Mouse (Mus musculus): Measurements from ENCODE around the gene Gm28551.
"Not testable (repeated sequence)": the region's sequence is repeated elsewhere in the genome, so short reads cannot be mapped to it uniquely, and the experiment has no call there.

Gm28551 gene

DNA sequence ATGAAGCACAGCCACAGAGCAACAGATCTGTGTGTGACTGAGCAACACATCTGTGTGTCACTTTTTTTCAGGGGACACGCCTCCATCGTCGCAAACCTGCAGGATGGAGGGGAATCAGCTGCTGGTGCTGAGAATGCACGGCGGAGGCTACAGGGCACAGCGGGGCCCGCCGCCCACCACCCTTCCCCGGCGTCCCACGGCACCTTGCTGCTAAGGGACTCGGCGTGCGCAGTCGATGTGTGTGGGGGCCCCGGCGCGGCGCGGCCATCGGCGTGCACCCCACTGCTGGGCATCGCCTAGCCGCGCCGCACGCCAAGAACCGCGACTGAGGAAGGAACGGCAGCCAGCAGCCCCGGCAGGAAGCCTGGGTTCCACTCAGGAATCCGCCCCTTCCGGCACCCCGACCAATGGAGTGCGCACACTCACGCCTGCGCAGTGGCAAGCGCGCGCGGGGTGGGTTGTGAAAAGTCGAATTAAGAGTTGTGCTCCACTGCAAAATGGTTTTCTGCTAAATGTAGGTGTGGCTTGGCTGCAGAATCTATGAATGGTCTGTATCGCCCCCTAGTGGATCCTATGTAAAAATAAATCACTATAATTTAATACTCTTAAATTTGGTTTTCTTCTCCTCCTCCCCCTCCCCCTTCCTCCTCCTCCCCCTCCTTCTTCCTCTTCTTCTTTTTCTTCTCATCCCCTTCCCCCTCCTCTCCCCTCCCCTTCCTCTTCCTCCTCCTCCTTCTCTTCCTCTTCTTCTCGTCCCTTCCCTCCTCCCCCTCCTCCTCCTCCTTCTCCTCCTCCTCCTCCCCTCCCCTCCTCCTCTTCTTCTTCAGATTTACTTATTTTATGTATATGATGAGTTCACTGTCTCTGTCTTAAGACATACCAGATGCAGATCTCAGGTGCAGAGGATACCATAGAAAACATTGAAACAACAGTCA, at the start of gene Gm28551, which contains the start of the genes Asdurf and Asnsd1:
TSS of gene Gm28551 (minus strand) at position 341 of the 935 bp plus-strand sequence.
TSS of gene Asdurf (minus strand) at position 293 of the 935 bp plus-strand sequence.
TSS of gene Asnsd1 (minus strand) at position 426 of the 935 bp plus-strand sequence.
- DNase-seq (ENCODE audit: low spot score) = peak; percentile 95

DNA sequence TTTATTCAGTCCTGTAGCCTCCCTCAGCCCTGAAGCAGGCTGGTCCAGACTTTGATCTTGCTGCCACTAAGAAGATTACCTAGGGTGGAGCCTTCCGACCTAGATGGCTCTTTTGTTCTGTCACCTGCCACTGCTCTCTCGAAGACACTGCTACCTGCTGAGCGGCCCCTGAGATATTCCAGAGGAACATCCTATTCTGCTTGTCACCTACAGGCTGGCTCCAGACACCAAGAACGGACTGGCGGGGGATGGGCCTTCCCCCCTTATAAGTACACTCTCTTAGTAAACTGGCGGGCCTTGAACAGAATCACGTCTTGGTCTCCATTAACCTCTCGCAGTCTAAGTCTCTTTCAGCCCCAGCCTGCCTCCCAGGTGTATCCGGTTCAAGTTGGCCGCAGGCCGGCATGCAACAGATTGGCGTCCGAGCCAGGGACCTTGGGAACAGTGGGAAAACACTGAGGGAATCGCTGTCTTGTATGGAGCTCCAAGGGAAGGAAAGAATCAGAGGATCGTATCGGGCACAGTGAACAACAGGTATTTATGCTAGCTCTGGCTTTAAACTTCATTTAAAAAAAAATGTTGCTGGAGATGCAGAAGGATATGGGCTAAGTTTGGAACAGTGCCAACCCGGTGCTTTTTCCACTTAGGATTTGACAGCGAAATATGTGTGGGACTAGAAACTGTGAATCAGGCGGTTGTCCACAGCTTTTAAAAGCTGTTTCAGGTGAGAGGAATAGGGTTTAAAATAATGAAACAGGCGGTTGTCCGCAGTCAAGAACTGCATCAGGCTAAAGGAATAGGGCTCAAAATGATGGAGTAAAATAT, 41.7 kb upstream of the Gm28551 start:
- peak; percentile 3 for DNase-seq (ENCODE audit: low spot score)

DNA sequence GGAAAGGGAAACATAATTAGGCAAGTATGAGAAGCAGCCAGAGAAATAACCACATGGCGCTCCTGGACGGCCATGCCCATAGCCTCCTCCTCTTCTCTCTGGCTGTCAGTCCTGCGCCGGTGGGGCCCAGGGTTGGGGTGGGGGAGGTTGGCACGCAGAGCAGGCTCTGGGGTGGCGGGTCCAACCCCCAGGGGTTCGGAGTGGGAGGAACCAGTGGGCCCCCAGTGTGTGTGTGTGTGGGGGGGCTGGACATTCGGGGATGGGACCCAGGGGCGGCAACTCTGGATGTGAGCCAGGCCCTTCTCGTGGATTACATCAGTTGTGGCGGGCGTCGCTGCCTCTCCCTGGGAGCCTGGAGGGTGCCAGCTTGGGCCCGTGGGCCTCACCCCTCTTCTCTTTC, 36.3 kb upstream of the Gm28551 start:
- DNase-seq (ENCODE audit: low spot score) = no peak

DNA sequence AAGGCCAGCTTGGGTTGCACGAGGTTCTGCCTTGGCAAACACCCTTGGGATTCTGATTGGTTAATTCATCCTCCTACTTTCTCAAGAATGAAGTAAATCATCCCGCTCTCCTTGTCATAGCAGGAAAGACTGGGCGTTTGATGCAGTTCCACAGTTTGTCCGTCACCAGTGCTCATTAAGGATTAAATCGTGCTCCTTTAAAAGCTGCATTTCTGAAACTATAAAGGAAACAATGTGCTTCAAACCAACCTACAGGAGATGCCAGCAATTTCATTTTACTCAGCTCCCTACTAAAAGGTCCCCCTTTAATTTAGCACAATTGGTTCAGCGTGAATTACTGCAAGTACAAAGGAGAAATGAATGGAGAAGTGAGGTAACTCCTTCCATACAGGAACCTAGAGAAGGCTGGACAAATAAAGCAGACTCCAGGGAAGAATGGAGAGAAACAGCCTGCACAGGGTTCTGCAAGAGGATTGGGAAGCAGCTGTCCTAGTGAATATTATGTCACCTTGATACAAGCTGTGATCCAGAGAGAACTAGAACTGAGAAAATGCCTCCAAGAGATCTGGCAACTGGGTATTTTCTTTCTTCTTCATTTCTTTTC, 31.7 kb upstream of the Gm28551 start:
- DNase-seq (ENCODE audit: low spot score) = no peak

DNA sequence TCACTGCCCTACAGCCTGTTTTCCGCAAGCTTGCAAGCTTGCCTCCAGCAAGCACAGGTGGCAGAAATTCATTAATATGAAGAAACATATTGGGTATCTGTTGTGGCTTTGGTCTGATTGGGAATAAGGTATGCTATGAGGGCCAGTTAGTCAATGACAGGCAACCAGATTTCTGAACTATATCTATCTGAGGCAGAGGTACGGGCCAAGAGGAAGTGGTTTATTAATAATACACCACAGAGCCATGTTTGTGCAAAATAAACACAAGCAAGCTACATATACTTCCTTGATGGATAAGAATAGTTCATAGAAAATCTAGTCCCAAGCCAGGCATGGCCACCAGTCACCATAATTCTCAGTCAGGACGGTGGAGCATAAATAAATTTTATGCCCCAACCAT, 25.3 kb upstream of the Gm28551 start:
- DNase-seq (ENCODE audit: low spot score) = no peak

DNA sequence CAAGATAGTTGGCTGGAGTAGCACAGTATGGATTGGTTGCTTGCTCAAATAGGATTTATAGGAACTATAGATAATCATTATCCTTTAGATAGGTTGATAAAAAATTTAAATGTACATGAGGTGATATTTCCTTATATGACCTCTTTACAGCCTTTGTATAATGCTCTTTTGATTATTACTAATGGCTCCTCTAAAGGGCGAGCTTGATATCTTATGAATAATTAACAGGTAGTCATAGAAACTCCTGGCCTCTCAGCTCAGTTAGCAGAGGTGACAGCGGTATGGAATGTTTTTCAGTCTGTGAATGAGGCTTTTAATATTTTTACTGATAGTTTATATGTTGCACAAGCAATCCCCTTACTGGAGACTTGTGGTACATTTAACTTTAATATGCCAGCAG, 23.5 kb upstream of the Gm28551 start:
- not testable (repeated sequence) for DNase-seq (ENCODE audit: low spot score)

DNA sequence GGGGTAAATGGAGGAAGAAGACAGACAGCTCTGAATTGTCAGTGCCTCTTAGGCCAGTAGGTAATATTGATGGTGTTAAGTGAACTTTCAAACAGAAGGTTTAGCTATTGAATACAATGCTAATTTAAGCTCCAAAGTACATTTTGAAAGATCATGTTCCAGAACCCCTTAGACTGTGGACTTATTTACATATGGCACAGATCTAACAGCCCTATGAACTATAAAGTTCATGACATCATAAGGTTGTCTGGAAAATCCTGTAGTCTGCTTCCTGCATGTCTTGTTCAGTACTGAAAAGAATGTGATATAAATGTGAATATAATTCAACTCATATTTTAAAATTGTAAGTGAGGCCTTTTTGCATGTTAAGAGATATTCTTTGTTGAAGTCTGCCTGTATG, 6.5 kb upstream of the Gm28551 start:
- no peak for DNase-seq (ENCODE audit: low spot score)

DNA sequence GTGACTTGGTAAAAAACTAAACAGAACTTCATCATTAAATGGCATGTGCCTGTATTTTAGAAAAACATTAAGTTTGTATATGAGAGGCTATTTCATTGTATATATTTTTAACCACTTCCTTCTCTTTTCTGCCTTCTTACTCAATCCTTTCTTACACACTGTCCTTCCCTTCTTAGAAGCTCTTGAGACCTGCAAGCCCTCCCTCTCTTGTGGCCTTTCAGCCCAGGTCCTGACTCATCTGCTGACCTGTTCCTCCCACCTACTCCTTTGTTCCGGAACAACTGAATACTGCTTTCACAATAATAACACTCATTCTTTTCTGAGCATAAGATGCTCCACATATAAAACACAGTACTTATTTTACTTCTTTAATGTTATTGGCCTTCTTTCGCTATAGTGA, 11.4 kb downstream of the Gm28551 start:
- no peak for DNase-seq (ENCODE audit: low spot score)

DNA sequence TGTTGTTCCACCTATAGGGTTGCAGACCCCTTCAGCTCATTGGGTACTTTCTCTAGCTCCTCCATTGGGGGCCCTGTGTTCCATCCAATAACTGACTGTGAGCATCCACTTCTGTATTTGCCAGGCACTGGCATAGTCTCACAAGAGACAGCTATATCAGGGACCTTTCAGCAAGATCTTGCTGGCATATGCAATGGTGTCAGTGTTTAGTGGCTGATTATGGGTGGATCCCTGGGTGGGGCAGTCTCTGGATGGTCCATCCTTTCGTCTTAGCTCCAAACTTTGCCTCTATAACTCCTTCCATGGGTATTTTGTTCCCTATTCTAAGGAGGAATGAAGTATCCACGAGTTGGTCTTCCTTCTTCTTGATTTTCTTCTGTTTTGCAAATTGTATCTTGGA, 15.1 kb downstream of the Gm28551 start:
- not testable (repeated sequence) for DNase-seq (ENCODE audit: low spot score)

DNA sequence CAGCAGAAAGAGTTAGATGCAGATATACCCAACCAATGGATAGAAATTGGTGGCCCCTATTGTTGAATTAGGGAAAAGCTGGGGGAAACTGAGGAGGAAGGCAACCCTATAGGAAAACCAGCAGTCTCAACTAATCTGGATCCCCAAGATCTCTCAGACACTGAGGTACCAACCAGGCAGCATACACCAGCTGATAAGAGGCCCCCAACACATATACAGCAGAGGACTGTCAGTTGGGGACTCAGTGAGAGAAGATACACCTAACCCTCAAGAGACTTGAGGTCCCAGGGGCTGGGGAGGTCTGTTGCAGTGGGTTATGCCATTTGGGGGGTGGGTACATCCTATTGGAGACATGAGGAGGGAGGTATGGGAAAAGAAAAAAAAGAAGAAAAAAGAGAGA, 17.0 kb downstream of the Gm28551 start:
- no peak for DNase-seq (ENCODE audit: low spot score)

DNA sequence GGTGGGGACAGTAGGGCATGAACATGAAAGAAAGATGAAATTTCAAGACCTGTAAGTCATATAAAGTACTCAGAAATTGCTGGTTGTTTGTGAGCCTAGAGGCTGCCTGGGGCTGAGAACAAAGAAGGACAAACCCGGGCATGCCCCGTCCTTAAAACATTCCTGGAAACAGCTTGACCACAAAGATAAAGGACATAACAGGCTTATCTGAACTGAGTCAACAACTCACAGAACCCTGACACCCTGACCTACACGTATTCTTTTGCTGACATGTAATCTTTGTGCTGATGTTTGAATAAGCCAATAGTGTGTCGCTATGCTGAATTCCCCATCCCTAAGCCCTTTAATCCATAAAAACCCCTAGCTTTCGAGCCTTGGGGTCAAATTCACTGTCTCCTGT, 18.9 kb downstream of the Gm28551 start:
- DNase-seq (ENCODE audit: low spot score) = not testable (repeated sequence)

DNA sequence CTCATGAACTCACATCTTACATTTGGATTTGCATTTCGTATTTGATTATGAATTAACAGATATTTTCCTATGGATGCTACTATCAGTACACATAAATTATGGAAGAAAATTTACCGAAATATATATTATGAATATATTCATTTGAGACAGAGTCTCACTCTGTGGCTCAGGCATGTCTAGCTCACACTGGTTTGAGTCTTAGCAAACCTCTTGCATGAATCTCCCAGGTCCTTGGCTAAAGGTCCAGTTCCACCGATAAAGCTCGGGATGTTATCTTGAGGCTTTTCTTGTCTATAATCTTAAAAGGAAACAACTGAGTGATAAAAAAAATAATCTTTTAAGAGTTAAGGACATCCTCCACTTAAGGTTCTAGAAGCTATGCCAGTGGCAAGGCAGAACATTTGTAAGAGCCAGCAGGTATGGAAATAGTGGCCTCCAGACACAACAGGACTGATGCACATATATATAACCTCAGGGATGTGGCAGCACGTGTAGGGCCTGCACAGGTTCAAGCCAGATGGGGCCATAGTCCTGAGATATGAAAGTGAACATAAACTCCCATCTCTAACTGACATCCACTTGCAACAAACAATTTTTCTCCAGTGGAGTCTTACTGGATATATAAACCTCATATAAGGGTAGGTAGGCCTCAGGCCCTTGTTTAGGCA, 27.5 kb downstream of the Gm28551 start:
- no peak for DNase-seq (ENCODE audit: low spot score)

DNA sequence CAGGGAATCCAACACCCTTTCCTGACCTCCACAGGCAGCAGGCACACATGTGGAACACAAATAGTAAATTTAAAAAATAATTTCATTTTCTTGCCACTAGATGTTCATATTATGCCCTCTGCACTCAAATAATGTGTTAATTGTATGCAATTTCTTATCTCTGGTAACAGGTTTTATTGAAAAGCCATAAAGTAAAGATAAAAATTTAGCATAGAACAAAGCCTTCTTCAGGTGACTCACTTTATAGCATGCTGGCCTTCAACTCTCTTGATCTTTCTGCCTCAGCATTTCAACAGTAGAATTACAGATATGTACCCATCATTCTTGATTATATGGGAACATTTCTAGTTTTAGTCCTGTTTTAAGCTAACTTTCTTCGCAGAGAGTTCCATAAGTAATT, 28.2 kb downstream of the Gm28551 start:
- no peak for DNase-seq (ENCODE audit: low spot score)

DNA sequence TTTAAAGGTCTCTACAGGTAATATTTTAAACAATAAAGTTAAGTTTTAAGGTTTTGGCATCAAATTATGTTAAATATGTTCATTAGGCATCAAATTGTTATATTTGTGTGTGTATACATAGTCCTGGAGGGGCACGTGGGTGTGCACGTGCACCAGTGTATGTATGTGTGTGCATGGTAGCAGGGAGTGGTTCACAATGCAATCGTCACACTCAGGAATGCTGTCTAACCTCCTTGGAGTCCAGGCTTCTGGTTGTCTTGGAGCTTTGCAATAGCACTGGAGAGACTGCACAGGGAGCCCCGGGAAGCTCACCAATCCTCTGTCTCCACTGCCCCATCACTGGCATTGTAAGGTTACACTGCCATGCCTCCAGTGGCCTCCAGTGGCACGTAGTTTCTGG, 29.2 kb downstream of the Gm28551 start:
- no peak for DNase-seq (ENCODE audit: low spot score)

DNA sequence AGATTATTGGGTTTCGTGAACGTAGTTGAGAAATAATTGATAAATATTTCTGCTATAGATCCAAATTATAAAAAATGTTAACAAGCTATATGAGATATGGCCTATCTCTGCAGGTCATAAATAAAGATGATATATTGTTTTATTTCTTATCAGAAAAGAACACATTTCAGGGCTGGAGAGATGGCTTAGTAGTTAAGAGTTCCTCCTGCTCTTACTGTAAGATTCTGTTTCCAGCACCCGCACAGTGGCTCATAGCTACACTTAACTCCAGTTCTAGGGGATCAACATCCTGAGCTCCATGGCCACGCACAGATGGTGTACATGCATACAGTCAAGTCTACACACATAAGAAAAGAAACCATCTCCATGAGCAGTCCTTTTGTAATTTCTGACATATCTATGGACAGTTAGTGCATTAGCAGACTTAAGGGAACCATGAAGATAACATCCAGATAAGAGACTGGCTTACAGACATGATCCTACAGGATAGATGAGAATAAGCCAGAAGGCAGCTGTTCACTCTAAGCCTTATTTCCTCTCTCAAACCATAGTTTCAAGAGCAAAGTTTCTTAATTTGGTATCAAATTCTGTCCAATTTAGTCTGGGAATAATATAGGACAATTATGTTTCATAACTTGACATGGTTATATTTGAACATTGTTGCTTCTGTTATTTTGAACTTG, 30.7 kb downstream of the Gm28551 start:
- no peak for DNase-seq (ENCODE audit: low spot score)

DNA sequence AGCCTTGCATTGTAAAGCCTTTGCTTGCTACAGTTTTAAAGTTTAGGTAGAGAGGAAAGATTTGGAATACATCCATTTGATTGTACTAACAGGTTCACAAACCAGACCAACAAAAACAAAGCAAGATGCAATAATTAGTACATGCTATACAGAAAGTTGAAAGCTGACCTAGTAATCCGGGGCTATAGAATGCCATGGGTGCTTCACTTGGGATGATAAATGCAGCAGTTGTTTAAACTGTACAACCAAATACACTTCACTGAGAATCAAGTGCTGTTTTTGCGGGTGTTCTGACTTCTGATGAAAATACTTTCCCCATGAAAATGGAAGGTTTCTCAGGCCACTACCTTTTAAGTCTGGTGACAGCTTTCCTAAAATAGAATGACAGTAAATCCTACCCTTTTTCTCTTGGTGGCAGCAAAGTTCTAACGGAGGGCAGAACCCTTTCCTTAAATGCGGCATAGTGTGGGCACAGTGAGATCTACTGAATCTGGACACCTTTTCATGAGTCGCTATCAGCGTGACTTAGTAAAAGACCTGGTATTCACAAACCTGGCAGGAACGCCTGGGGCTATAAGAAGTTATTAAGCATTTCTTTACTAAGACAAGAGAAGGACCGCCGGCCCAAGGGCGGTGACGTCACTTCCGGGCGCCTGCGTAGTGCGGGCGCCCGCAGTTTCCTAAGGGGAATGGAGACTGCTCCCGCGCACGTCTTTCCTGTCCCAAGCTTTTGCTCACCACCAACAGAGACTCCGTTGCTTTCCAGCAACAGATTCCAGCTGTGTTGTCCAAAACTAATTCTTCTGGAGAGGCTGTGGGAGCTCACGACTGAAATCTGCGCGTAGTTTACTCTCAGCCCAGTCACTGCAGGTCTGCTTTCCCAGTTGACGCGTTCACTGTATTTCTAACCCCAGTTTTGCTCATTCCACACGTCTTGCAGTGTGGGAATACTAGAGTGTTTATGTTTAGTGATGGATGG, 39.2 kb downstream of the Gm28551 start, which contains the start of gene Osgepl1:
TSS of gene Osgepl1 (plus strand) at position 636 of the 979 bp plus-strand sequence.
- DNase-seq (ENCODE audit: low spot score) = peak; percentile 71

DNA sequence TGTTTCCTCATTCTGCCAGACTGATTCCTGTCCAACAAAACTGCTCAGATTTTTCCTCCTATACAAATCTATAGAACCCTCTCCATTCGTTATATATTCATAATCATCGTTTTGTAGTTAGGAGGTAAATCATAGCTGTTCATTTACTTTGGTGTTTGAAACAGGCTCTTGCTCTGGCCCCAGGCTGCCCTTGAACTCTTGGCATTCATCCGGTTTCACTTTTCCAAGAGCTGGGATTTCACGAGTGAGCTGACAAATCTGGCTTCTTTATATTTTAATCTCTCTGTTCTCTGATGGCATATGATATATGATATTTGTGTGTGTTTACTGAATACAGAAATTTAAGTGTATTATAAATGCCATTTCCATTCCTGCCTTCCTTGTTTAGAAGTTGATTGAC, 52.0 kb downstream of the Gm28551 start:
- no peak for DNase-seq (ENCODE audit: low spot score)

DNA sequence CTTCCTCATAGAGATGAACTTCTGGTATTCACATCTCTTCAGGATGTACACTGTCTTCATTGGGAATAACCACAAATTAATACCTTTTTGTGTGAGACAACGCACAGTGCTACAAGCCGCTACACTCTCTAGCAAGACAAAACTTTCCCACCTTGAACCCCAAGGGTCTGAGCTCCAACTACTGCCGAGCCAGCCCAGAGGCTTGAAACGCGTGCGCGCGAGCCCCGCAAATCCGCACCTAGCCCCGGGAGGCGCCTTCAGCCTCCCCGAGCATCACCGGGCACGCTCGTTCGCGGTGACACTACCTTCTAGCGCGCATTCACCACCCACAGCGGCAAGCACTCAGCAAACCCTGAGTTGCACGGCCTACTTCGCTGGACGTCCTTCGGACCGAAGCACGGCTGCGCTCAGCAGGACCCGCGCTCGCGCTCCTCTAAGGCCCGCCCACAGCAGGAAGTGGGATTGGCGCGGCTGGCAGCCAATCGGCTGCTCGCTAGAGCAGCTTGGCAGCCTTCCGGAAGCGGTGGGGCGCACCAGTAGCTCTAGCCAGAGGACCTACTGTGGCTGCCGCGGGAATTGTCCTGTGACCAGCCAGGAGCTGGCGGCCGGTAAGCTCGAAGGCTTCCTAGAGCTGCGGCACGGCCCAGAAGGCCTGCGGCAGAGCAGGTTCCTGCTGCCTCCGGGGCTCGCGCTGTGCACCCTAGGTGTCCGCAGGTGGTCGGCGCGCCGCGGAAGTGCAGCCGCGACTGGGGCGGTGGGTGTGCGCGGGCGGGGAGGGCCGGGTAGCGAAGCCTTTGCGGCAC, 55.7 kb downstream of the Gm28551 start, which contains the start of the genes Pms1, Ormdl1 and Gm28778:
TSS of gene Pms1 (minus strand) at position 438 of the 803 bp plus-strand sequence.
TSS of gene Ormdl1 (plus strand) at position 515 of the 803 bp plus-strand sequence.
TSS of gene Gm28778 (plus strand) at position 531 of the 803 bp plus-strand sequence.
- DNase-seq (ENCODE audit: low spot score) = peak; percentile 93

DNA sequence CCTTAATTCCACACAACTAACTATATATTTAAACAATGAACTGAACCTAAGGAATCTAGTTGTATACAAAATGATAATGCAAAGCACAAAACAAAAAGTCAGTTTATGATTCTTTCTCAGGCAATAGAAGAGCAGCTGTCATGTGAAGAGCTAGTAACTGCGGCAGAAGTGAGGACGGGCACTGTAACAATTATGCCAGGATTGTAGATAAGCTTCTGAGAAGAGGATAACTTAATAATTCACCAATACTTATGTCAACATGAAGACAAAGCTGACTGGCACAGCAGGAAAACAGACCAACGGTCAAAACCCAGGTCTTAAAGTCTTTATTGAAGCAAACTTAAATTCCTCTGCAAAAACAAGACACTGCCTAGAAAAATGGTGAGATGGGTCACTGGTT, 61.3 kb downstream of the Gm28551 start:
- no peak for DNase-seq (ENCODE audit: low spot score)
